Mouse (Mus musculus) left cerebral cortex, postnatal 25 days (tissue): ENCODE data around the gene Aoc1. TPM values are rescaled to one million over a fixed set of nuclear protein-coding genes. Genes with fewer than 3 reads are reported as not detected.

ENCODE experiments used
- DNase-seq, 2 experiments: peaks; one replicate each; pipeline ENCODE4 v3.0.0; 2022; ENCODE audit warnings: low spot score in 2 of 2, mixed read lengths in 1 of 2
- intact Hi-C: fragments of 180-260 bp; cut with DNase I; formaldehyde crosslinking; loops from one replicate; pipeline ENCODE4 v1.15.1; 2025
- total RNA-seq, 2 experiments: library from RNA; stranded (reverse); gene quantifications; 2 replicates each; pipeline ENCODE4 v1.2.3; 2021

Gene Aoc1
- total RNA-seq, 2 experiments from 2014 or later, result not detected

DNA sequence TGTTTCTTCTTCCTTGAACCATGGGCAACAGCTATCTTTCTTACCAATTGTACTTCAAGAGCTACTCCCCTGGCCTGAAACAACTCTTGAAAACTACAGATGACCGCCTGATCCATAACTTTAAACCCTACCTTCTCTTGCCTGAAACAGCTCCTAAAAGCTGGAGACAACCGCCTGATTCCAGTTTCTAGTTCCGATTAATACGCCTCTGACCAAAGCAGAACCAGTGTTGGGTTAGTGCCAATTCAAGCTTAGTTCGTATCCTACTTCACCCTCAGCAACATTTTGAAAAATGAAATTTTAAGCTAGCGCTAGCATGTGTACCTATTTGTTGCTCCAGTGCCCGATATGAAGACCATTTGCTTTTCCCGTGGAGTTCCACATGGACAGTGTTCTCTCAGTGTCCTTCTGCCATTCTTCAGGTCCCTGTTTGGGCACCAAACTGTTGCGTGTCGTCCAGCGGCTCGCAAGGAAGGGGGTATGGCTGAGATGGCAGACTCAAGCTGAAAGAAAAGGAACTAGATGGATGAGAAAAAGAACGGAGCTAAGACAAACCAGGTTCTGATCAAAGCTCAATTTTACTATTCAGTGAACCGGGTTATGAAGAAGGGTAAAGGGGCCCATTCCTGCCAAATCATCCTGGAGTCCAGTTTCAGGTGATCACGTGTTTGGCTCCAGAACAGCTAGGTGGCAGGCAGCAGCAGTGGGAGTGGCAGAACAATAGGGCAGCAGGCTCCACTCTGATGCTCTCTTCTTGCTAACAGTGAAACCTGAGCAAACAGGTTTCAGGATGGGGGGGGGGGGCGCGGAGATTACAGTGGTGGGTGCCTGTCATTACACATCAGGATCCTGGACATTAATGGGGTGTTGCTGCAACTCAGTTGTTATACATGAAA, 30.1 kb downstream of the Aoc1 start:
- intact Hi-C loops, result no loop called here

GRCm38 (mm10) chr6:48903437-48903836, 30.7 kb downstream of the Aoc1 start:
- no peak for DNase-seq
- intact Hi-C loops, result no loop called here

More for the DNA sequence above, 30.1 kb downstream of the Aoc1 start:
- DNase-seq, result no peak

GRCm38 (mm10) chr6:48905606-48906005, 32.9 kb downstream of the Aoc1 start:
- intact Hi-C loops, result no loop called here
- no peak for DNase-seq

DNA sequence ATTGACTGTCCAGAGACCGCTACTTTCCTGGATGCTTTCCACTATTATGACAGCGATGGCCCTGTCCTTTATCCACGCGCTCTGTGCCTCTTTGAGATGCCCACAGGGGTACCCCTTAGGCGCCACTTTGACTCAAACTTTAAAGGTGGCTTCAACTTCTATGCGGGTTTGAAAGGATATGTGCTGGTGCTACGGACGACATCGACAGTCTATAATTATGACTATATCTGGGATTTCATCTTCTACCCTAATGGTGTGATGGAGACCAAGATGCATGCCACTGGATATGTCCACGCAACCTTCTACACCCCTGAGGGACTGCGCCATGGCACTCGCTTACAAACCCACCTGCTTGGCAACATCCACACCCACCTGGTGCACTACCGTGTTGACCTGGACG, 33.7 kb downstream of the Aoc1 start:
- no peak for DNase-seq
- intact Hi-C loops, result no loop called here

GRCm38 (mm10) chr6:48909229-48909628, 36.5 kb downstream of the Aoc1 start:
- intact Hi-C loops, result no loop called here

GRCm38 (mm10) chr6:48912033-48912432, 39.3 kb downstream of the Aoc1 start:
- intact Hi-C loops, result no loop called here
- DNase-seq, result no peak

More at GRCm38 (mm10) chr6:48909229-48909628, 36.5 kb downstream of the Aoc1 start:
- no peak for DNase-seq

GRCm38 (mm10) chr6:48913587-48913986, 40.9 kb downstream of the Aoc1 start:
- no peak for DNase-seq
- intact Hi-C loops, result no loop called here

- intact Hi-C loops, result no loop called here
- DNase-seq, result no peak
Measured at GRCm38 (mm10) chr6:48929595-48929994, 56.9 kb downstream of the Aoc1 start, which contains the start of gene 1600015I10Rik. Gene 1600015I10Rik (plus strand): TSS chr6:48929895.

DNA sequence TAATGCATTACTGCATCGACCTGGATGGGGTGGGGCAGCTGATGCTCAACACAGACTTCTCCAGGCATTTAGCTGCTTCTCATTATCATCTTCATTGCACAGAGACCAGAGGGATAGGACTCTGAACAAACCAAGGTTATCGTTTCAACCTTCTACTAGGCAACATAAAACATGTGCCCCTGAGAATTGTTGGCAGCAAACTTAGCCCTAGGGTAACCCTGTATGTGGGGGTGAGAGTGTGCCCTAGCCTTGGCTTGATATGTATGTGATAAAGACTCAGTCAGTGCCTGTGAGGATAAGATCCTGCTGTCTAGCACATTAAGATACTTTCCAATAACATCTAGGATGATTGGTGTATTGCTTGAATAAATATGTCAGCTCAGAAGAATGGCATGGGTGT, 76.9 kb downstream of the Aoc1 start:
- no peak for DNase-seq
- intact Hi-C loops, result no loop called here

DNA sequence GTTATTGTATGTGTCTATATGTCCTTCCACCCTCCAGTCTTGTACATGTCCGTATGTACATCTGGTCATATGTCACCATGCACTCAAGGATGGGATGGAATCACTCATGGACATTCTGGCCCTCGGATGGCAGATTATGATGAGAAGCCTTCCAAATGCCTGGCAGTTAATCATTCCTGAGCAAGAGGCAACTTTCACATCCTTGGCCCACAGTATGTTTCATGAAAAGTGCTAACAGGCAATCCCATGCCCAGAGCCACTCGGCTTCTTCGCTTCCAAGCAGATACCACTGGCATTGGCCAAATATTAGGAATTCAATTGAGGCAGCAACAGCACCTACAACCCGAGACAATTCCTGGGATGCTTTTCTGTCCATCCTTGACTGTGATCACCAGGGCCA, 78.0 kb downstream of the Aoc1 start:
- DNase-seq, result no peak
- intact Hi-C loops, result loop anchor here (10.0 kb wide), 1 partner anchor 366 kb away; the partner anchor contains the start of gene Gm45021

- intact Hi-C loops, result loop anchor here (10.0 kb wide), 1 partner anchor 367 kb away; the partner anchor contains the start of gene Gm45021
- no peak for DNase-seq
Measured at GRCm38 (mm10) chr6:48951630-48952029, 78.9 kb downstream of the Aoc1 start.

DNA sequence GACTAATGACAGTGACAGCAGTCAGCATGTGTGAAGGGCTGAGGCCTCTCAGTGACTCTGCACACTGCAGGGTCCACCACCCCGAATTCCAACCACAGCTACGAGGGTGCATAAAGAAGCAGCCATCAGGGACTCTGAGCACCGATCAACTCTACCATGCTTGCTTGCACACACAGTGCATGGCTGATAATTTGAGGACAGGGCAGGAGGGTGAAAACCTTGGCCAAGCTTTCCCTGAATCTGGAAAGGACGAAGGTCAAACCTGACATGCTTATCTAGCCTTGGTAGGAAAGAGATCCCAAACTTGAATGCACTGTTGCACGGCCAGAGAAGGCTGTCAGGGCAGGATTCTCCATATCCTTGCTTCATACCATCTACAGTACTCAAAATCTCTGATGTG, 80.5 kb downstream of the Aoc1 start:
- DNase-seq, result no peak
- intact Hi-C loops, result loop anchor here (10.0 kb wide), 1 partner anchor 368 kb away; the partner anchor contains the start of gene Gm45021

- intact Hi-C loops, result loop anchor here (10.0 kb wide), 1 partner anchor 369 kb away; the partner anchor contains the start of gene Gm45021
- DNase-seq, result no peak
Measured at GRCm38 (mm10) chr6:48954211-48954610, 81.5 kb downstream of the Aoc1 start.

DNA sequence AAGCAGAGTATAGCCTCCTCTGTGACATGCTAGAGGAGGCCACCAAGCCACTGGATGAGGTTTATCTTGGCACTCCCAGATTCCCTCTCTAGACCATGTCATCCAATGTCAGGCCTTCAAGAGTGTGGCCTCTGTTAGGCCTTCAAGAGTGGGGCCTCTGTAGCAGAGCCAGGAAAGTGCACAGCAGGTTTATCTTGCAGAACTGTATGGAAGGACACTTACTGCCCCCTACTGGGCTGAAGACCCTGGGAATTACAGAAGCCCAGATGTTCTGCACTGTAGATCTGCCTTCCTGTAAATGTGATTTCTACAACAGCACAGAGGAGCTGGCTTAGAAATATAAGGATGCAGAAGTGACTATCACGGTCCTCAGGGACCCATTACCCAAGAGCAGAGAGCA, 82.2 kb downstream of the Aoc1 start:
- intact Hi-C loops, result loop anchor here (5.0 to 10.0 kb wide), 3 partner anchors 93 to 370 kb away; partner anchors contain the start of genes Gimap8 and Gm45021
- peak; percentile 35 to 45 for DNase-seq

- no peak for DNase-seq
- intact Hi-C loops, result loop anchor here (5.0 to 10.0 kb wide), 3 partner anchors 94 to 372 kb away; partner anchors contain the start of genes Gimap8 and Gm45021
Measured at GRCm38 (mm10) chr6:48956785-48957184, 84.1 kb downstream of the Aoc1 start.

GRCm38 (mm10) chr6:48958053-48958452, 85.4 kb downstream of the Aoc1 start:
- DNase-seq, result peak; percentile 6 to 39

More at GRCm38 (mm10) chr6:48958053-48958452, 85.4 kb downstream of the Aoc1 start:
- intact Hi-C loops, result loop anchor here (2.0 to 10.0 kb wide), 4 partner anchors 96 to 373 kb away; partner anchors contain the start of genes Gimap8 and Gm45021

Other genes starting within 250 kb of the Aoc1 start
- 10 to 100 TPM; 15.0 to 17.2 TPM for gene AI854703, start 246.1 kb upstream of the Aoc1 start, total RNA-seq
- gene Gimap8, start 225.7 kb upstream of the Aoc1 start, total RNA-seq, result 1 to 10 TPM in 1 of 2 experiments, under 1 TPM in 1; 0.46 to 1.2 TPM
- gene Gimap9, start 196.8 kb upstream of the Aoc1 start, total RNA-seq, result under 1 TPM in 1 of 2 experiments, not detected in 1; 0.69 TPM
- under 1 TPM; 0.32 to 0.46 TPM for gene Gimap4, start 188.3 kb upstream of the Aoc1 start, total RNA-seq
- gene Gimap6, start 164.7 kb upstream of the Aoc1 start, total RNA-seq, result 1 to 10 TPM; 5.6 to 6.0 TPM
- 1 to 10 TPM; 1.7 to 2.3 TPM for gene Gm28053, start 154.3 kb upstream of the Aoc1 start, total RNA-seq
- not detected for gene Gimap7, start 154.3 kb upstream of the Aoc1 start, total RNA-seq
- 1 to 10 TPM; 2.0 to 2.8 TPM for gene Gimap1, start 133.8 kb upstream of the Aoc1 start, total RNA-seq
- 1 to 10 TPM; 1.1 to 2.0 TPM for gene Gimap5, start 126.7 kb upstream of the Aoc1 start, total RNA-seq
- gene Gimap3, start 102.0 kb upstream of the Aoc1 start, total RNA-seq, result not detected
- 10 to 100 TPM; 30.2 to 34.9 TPM for gene Tmem176a, start 32.0 kb upstream of the Aoc1 start, total RNA-seq
- gene Tmem176b, start 31.4 kb upstream of the Aoc1 start, total RNA-seq, result 10 to 100 TPM; 53.7 to 57.9 TPM
- not detected for gene 1600015I10Rik, start 57.0 kb downstream of the Aoc1 start, total RNA-seq
- not detected for gene Doxl2, start 102.1 kb downstream of the Aoc1 start, total RNA-seq
- not detected for gene Svs1, start 114.0 kb downstream of the Aoc1 start, total RNA-seq
- gene Gpnmb, start 163.7 kb downstream of the Aoc1 start, total RNA-seq, result 1 to 10 TPM; 1.3 to 1.7 TPM
- gene Malsu1, start 200.9 kb downstream of the Aoc1 start, total RNA-seq, result 10 to 100 TPM; 26.1 to 27.3 TPM